Mouse (Mus musculus): Measurements from ENCODE around the gene Ift122. TPM values are rescaled to one million over a fixed set of nuclear protein-coding genes. Genes with fewer than 3 reads are reported as not detected.
"Not testable (repeated sequence)": the region's sequence is repeated elsewhere in the genome, so short reads cannot be mapped to it uniquely, and the experiment has no call there.

Gene Ift122
- polyA plus RNA-seq, 1 experiment from 2014 or later, result 2.2 TPM

DNA sequence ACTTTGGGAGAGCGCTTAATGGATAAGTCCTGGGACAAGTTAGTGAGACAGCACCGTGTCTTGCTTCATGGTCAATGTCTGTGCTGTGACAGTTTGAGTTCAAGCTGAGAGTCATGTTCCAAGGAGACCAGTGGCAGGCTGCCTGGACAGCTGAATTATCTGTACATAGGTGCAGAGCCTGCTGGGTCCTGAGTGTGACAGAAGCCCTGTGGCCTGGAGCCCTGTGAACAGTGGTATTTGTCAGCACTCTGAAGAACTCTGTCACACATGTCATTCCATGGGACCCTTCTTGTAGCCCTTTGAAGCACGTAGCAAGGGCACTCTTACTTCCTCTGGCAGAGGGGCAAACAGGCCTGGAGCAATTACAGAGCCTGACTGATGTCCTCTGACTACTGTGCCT, 18.0 kb downstream of the Ift122 start:
- H3K27me3 ChIP-seq; H3K9ac ChIP-seq; H3K27ac ChIP-seq (replicated peaks); H3K36me3 ChIP-seq (replicated peaks); H3K4me2 ChIP-seq; H3K4me3 ChIP-seq (replicated peaks); H3K9me3 ChIP-seq (replicated peaks); H3K4me1 ChIP-seq (replicated peaks); ATAC-seq (ENCODE audit: insufficient read depth): not testable (repeated sequence)
- WGBS (ENCODE audit: insufficient replicate concordance), result no CpG with 5 or more reads among the region's 3 CpGs

DNA sequence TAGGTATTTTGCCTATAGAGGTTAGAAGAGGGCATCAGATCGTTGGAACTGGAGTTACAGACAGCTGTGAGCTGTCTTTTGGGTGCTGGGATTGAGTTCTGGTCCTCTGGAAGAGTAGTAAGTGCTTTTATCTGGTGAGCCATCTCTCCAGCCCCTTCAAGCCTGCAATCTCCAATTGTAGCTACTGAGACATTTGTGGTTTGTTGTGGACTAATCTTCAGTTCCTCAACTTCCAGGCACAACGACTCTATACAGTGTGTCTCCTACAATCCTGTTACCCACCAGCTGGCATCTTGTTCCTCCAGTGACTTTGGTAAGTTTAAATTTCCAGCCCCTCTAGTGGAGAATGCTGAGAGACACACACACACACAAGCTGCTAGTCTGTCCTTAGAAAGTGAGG, 24.0 kb downstream of the Ift122 start:
- Histone ChIP-seq H3K36me3 (replicated peaks) (no peaks in the 10 kb centered on the region), H3K4me1 (replicated peaks) (no peaks in the 10 kb centered on the region), H3K27me3 (no peaks in the 10 kb centered on the region), H3K4me3 (replicated peaks) (no peak overlapping the region), H3K9me3 (replicated peaks) (no peaks in the 10 kb centered on the region), H3K9ac (no peak overlapping the region), H3K27ac (replicated peaks) (no peak overlapping the region), H3K4me2 (no peak overlapping the region)
- no peak for ATAC-seq (ENCODE audit: insufficient read depth)
- WGBS (ENCODE audit: insufficient replicate concordance), result 18% methylated on average over 2 of the region's 2 CpGs

DNA sequence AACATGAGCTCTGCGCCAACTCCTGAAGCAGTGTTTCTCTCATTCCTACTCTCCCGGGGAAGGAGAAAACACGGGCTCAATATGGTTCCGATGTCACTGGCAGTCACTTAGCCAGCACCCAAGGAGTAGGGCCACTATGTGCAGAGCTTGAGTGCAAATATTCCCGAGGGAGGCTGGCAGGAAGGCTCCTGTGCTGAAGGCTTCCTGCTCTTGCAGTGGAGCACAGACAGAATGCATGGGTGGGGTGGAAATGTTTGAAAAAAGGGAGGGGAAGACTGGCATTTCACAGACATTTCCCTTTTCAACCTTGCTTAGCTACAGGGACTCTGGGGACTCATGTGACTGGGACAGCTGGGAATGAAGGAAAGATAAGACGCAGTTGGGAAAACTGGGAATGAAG, 25.4 kb downstream of the Ift122 start:
- no peak overlapping the region for H3K4me3 ChIP-seq (replicated peaks)

DNA sequence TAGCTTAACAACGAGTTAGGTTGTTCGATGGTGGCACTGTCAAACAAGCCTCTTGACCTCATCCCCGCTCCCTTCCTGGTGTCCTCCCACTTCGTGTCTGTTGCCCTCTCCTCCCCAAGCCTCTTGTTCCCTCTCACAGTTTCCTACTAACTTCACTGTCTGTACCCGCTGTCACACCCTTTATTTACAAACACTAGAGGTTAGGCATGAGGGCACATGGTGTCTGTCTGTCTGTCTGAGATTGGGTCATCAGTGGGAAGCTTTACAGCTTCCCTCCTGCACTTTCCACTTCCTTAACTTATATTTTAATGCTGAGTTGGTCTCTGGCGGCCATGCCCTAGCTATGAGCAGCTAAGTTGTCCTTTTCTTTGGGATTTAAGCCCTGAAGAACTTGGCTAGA, 26.5 kb downstream of the Ift122 start:
- Histone ChIP-seq H3K27ac (replicated peaks) (no peak overlapping the region), H3K4me2 (no peak overlapping the region), H3K27me3 (no peaks in the 10 kb centered on the region), H3K9ac (no peak overlapping the region), H3K36me3 (replicated peaks) (no peaks in the 10 kb centered on the region), H3K9me3 (replicated peaks) (no peaks in the 10 kb centered on the region), H3K4me1 (replicated peaks) (no peaks in the 10 kb centered on the region), H3K4me3 (replicated peaks) (no peak overlapping the region)
- no peak for ATAC-seq (ENCODE audit: insufficient read depth)
- 59% methylated on average over 6 of the region's 6 CpGs for WGBS (ENCODE audit: insufficient replicate concordance)

More for the DNA sequence above, 25.4 kb downstream of the Ift122 start:
- no peaks in the 10 kb centered on the region for H3K9me3 ChIP-seq (replicated peaks)
- no peaks in the 10 kb centered on the region for H3K4me1 ChIP-seq (replicated peaks)
- H3K36me3 ChIP-seq (replicated peaks), result no peaks in the 10 kb centered on the region
- no peaks in the 10 kb centered on the region for H3K27me3 ChIP-seq
- no peak overlapping the region for H3K4me2 ChIP-seq
- no peak overlapping the region for H3K9ac ChIP-seq
- ATAC-seq (ENCODE audit: insufficient read depth), result no peak
- 61% methylated on average over 6 of the region's 6 CpGs for WGBS (ENCODE audit: insufficient replicate concordance)
- H3K27ac ChIP-seq (replicated peaks), result no peak overlapping the region

DNA sequence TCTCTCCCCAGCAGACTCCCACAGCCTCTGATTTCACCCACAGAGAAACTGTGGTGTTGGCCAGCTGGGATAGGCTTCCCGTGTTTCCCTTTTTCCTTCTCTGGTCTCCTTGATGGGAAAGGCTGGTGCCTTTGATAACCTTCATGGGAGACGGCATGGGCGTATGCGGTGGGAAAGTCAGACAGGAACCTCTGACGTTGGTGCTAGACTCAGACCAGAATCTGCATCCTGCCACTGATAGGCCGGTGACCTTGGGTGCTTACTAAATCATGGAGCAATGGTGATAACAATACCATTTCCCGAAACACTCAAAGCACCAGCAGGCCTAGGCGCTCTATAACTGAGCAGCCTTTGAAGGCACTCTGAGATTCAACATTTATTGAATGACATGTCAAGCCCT, 27.5 kb downstream of the Ift122 start:
- no peaks in the 10 kb centered on the region for H3K9me3 ChIP-seq (replicated peaks)
- H3K27ac ChIP-seq (replicated peaks), result no peak overlapping the region
- H3K27me3 ChIP-seq, result no peaks in the 10 kb centered on the region
- H3K4me3 ChIP-seq (replicated peaks), result no peak overlapping the region
- H3K9ac ChIP-seq, result no peak overlapping the region
- no peak overlapping the region for H3K4me2 ChIP-seq
- no peaks in the 10 kb centered on the region for H3K36me3 ChIP-seq (replicated peaks)
- ATAC-seq (ENCODE audit: insufficient read depth), result peak; percentile 26; the same call in 1 of the 2 replicates
- H3K4me1 ChIP-seq (replicated peaks), result no peaks in the 10 kb centered on the region
- WGBS (ENCODE audit: insufficient replicate concordance), result 45% methylated on average over 8 of the region's 8 CpGs

DNA sequence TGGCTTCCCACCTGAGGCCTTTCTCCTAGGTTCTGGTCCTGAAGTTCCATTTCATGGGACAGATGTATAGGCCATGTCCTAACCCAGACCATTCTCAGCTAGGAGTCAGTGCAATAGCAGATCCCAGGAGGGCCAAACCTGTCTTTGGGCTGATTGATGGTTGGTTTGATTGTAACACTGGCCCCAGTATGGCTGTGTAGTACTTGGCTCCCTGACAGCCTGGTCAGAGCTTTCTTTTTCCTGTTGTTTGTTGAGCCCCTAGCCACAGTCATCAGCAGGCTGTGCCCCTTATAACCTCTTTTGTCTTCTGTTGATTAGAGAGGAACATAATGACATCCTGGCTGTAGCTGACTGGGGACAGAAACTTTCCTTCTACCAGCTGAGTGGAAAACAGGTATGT, 30.7 kb downstream of the Ift122 start:
- H3K4me3 ChIP-seq (replicated peaks), result no peak overlapping the region
- no peak overlapping the region for H3K4me2 ChIP-seq
- H3K27ac ChIP-seq (replicated peaks), result no peak overlapping the region
- H3K36me3 ChIP-seq (replicated peaks), result 0 out of 2 replicates have a peak, but pooled peaks cover 3% of the 10 kb centered on the region
- H3K9ac ChIP-seq, result no peak overlapping the region
- H3K27me3 ChIP-seq, result no peaks in the 10 kb centered on the region
- H3K9me3 ChIP-seq (replicated peaks), result no peaks in the 10 kb centered on the region
- peak; percentile 22 for ATAC-seq (ENCODE audit: insufficient read depth)
- peaks cover 7% of the 10 kb centered on the region for H3K4me1 ChIP-seq (replicated peaks)

DNA sequence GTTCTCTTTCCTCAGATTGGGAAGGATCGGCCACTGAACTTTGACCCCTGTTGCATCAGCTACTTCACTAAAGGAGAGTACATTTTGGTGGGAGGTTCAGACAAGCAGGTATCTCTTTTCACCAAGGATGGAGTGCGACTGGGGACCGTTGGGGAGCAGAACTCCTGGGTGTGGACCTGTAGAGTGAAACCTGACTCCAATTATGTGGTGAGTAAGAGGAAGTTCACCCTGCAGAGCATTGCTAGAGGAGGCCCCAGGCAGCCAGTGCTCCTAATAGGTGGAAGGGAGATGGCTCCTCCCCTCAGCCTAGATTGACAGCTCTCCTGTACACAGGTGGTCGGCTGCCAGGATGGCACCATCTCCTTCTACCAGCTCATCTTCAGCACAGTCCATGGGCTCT, 33.6 kb downstream of the Ift122 start:
- 29% methylated on average over 4 of the region's 4 CpGs for WGBS (ENCODE audit: insufficient replicate concordance)
- H3K9ac ChIP-seq, result no peak overlapping the region
- no peak overlapping the region for H3K27ac ChIP-seq (replicated peaks)
- H3K4me1 ChIP-seq (replicated peaks), result peaks cover 7% of the 10 kb centered on the region
- 0 out of 2 replicates have a peak, but pooled peaks have one; percentile 18 for ATAC-seq (ENCODE audit: insufficient read depth)
- H3K9me3 ChIP-seq (replicated peaks), result no peaks in the 10 kb centered on the region
- no peaks in the 10 kb centered on the region for H3K27me3 ChIP-seq
- H3K4me3 ChIP-seq (replicated peaks), result no peak overlapping the region
- H3K4me2 ChIP-seq, result no peak overlapping the region
- 0 out of 2 replicates have a peak, but pooled peaks cover 3% of the 10 kb centered on the region for H3K36me3 ChIP-seq (replicated peaks)

DNA sequence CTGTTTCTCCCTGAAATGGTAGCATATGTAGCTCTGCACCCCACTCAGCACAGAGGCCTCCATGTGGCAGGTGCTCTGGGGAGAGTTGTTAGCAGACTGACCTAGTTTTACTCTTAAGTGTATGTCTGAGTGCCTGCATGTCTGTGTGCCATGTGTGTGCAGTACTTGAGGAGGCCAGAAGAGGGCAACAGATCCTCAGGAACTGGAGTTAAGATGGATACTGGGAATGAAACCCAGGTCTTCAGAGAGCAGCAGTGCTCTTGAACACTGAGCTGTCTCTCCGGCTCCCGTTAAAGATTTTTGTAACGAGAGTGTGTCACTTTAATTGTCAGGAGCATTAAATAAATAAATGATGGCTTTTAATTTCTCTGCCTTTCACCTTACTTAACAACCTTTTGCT, 35.0 kb downstream of the Ift122 start:
- Histone ChIP-seq H3K9ac (no peak overlapping the region), H3K36me3 (replicated peaks) (0 out of 2 replicates have a peak, but pooled peaks cover 3% of the 10 kb centered on the region), H3K4me2 (no peak overlapping the region), H3K4me3 (replicated peaks) (no peak overlapping the region), H3K27me3 (no peaks in the 10 kb centered on the region), H3K9me3 (replicated peaks) (no peaks in the 10 kb centered on the region), H3K27ac (replicated peaks) (no peak overlapping the region), H3K4me1 (replicated peaks) (peaks cover 7% of the 10 kb centered on the region)
- ATAC-seq (ENCODE audit: insufficient read depth), result no peak
- WGBS (ENCODE audit: insufficient replicate concordance), result 78% methylated on average over 3 of the region's 3 CpGs

DNA sequence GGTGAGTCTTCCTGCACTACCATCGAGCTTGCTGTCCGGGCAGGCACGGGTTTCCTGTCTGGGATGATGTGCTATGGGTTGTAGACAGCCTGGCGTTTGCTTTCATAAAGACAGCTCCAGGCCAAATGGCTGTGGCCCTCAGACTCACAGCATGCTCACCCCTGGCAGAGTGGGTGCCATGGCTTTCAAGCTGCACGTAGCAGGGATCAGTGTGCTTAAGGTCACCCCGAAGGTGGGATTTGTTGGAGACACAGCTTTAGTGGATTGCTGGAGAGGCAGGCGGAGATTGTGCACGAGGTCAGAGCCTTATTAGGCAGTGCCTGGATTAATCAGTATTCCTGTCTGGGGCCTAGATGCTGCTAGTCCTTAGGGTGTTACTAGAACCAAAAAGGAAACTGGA, 37.3 kb downstream of the Ift122 start:
- Histone ChIP-seq H3K9ac (no peak overlapping the region), H3K4me1 (replicated peaks) (peaks cover 7% of the 10 kb centered on the region), H3K27me3 (no peaks in the 10 kb centered on the region), H3K36me3 (replicated peaks) (0 out of 2 replicates have a peak, but pooled peaks cover 3% of the 10 kb centered on the region), H3K4me3 (replicated peaks) (no peak overlapping the region), H3K27ac (replicated peaks) (no peak overlapping the region), H3K4me2 (no peak overlapping the region), H3K9me3 (replicated peaks) (no peaks in the 10 kb centered on the region)
- 72% methylated on average over 8 of the region's 8 CpGs for WGBS (ENCODE audit: insufficient replicate concordance)
- ATAC-seq (ENCODE audit: insufficient read depth), result no peak

DNA sequence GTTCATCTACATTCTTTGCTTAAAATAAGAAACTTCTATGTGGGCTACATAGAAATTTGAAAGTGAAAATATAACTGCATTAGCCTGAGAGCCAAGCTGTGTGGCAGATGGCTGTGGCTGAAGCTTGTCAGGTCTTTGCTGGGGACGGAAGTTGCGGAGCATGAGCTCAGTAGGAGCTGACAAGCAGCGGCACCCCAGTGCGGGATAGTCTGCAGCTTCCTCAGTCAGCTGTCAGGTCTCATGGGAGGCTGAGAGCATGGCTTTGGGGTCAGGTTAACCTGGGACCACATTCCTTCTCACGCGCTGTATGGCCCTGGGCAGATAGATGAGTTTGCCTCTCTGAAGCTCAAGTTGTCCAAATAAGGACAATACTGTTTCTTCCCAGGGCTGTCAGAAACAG, 37.8 kb downstream of the Ift122 start:
- WGBS (ENCODE audit: insufficient replicate concordance), result 72% methylated on average over 6 of the region's 6 CpGs
- Histone ChIP-seq H3K36me3 (replicated peaks) (0 out of 2 replicates have a peak, but pooled peaks cover 3% of the 10 kb centered on the region), H3K9ac (no peak overlapping the region), H3K4me1 (replicated peaks) (peaks cover 7% of the 10 kb centered on the region), H3K27me3 (no peaks in the 10 kb centered on the region), H3K4me2 (no peak overlapping the region), H3K4me3 (replicated peaks) (no peak overlapping the region), H3K9me3 (replicated peaks) (no peaks in the 10 kb centered on the region), H3K27ac (replicated peaks) (no peak overlapping the region)
- ATAC-seq (ENCODE audit: insufficient read depth), result no peak

DNA sequence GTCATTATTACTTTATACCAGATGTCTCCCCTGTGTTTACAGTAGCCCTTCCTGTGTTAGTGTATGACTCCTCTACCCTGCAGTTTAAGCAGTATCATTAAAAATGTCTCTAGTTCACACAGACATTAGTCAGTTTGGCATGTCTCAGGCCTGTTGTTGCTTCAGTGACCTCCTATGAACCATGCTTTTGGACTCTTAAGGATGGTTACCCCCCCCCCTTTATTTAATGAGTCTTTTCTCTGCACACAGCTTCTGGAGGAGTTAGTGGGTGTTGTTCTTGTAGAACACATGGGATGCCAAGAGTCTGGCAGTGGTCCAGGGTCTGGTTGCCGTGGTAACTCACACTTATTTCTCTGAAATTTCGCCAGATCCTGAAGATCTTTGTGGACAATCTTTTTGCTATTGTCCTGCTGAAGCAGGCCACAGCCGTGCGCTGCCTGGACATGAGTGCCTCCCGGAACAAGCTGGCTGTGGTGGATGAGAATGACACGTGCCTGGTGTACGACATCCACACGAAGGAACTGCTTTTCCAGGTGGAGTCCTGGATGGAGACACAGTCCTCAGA, 38.3 kb downstream of the Ift122 start:
- no peak overlapping the region for H3K9ac ChIP-seq
- H3K36me3 ChIP-seq (replicated peaks), result 0 out of 2 replicates have a peak, but pooled peaks cover 3% of the 10 kb centered on the region
- H3K4me1 ChIP-seq (replicated peaks), result peaks cover 5% of the 10 kb centered on the region
- ATAC-seq (ENCODE audit: insufficient read depth), result no peak
- no peak overlapping the region for H3K27ac ChIP-seq (replicated peaks)
- 62% methylated on average over 8 of the region's 8 CpGs for WGBS (ENCODE audit: insufficient replicate concordance)
- H3K4me3 ChIP-seq (replicated peaks), result no peak overlapping the region
- no peaks in the 10 kb centered on the region for H3K9me3 ChIP-seq (replicated peaks)
- no peak overlapping the region for H3K4me2 ChIP-seq
- H3K27me3 ChIP-seq, result no peaks in the 10 kb centered on the region

DNA sequence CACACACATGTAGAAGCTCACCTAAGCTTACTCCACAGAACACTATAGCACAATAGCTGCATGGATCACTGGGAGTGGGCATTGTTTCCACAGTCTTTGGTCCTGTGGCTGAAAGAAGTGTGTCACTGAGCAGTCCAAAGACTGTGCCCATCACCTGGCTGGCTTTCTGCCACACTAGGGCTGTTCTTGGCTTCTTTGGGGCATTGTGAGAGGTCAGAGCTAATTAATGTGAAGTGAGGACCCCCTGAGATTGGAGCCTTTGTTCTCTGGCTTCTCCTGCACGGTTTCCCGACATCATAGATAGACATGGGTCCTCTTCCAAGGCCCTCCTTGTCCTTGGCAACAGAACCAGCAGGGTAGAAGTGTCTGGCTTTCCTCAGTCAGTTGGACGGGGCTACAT, 39.1 kb downstream of the Ift122 start:
- Histone ChIP-seq H3K27me3 (no peaks in the 10 kb centered on the region), H3K4me1 (replicated peaks) (no peaks in the 10 kb centered on the region), H3K27ac (replicated peaks) (no peak overlapping the region), H3K4me2 (no peak overlapping the region), H3K36me3 (replicated peaks) (0 out of 2 replicates have a peak, but pooled peaks cover 3% of the 10 kb centered on the region), H3K9me3 (replicated peaks) (no peaks in the 10 kb centered on the region), H3K4me3 (replicated peaks) (no peak overlapping the region), H3K9ac (no peak overlapping the region)
- no peak for ATAC-seq (ENCODE audit: insufficient read depth)
- 58% methylated on average over 3 of the region's 3 CpGs for WGBS (ENCODE audit: insufficient replicate concordance)

Data from liver, embryonic 15.5 days (tissue).